Mouse (Mus musculus) megakaryocyte progenitor cell, adult 5-6 weeks (primary cell): ENCODE data around the gene Tm7sf2. TPM values are rescaled to one million over a fixed set of nuclear protein-coding genes. Genes with fewer than 3 reads are reported as not detected.

Source experiments
- total RNA-seq, 2 experiments: library from RNA; stranded (forward) in 1 of 2; stranded (reverse) in 1 of 2; fragments of 157-497, 149-512 nt in 1 of 2; fragments of 200-1000 nt in 1 of 2; gene quantifications; 2 replicates each; pipeline versions ENCODE4 v1.2.3 to v1.2.4; 2015 to 2017

Gene Tm7sf2
- total RNA-seq, 2 experiments from 2014 or later, result 1.6 to 10.6 TPM

Other genes with a start within 250 kb of the Tm7sf2 start
- gene Frmd8, start 193.1 kb downstream of the Tm7sf2 start, total RNA-seq (2015), result 15.7 and 16.3 TPM in 2 replicates
- gene Frmd8, start 193.1 kb downstream of the Tm7sf2 start, total RNA-seq (2017), result 16.2 and 17.7 TPM in 2 replicates
- gene Slc25a45, start 190.6 kb downstream of the Tm7sf2 start, total RNA-seq (2015), result 28.7 and 30.5 TPM in 2 replicates
- 30.2 and 39.5 TPM in 2 replicates for gene Slc25a45, start 190.6 kb downstream of the Tm7sf2 start, total RNA-seq (2017)
- 0.32 and 0.81 TPM in 2 replicates for gene Tigd3, start 174.2 kb downstream of the Tm7sf2 start, total RNA-seq (2015)
- gene Tigd3, start 174.2 kb downstream of the Tm7sf2 start, total RNA-seq (2017), result 1.5 and 2.8 TPM in 2 replicates
- 47.6 and 50.3 TPM in 2 replicates for gene Dpf2, start 155.4 kb downstream of the Tm7sf2 start, total RNA-seq (2015)
- gene Dpf2, start 155.4 kb downstream of the Tm7sf2 start, total RNA-seq (2017), result 65.1 and 83.0 TPM in 2 replicates
- not detected in 2 replicates for gene Cdc42ep2, start 143.6 kb downstream of the Tm7sf2 start, total RNA-seq (2015)
- 0.07 TPM in 1 of 2 replicates, not detected in the other for gene Cdc42ep2, start 143.6 kb downstream of the Tm7sf2 start, total RNA-seq (2017)
- 60.9 and 76.7 TPM in 2 replicates for gene Pola2, start 104.2 kb downstream of the Tm7sf2 start, total RNA-seq (2015)
- gene Pola2, start 104.2 kb downstream of the Tm7sf2 start, total RNA-seq (2017), result 57.4 and 61.3 TPM in 2 replicates
- not detected in 2 replicates for gene Slc22a20, start 82.2 kb downstream of the Tm7sf2 start, total RNA-seq (2015)
- 0.44 TPM in 1 of 2 replicates, not detected in the other for gene Slc22a20, start 82.2 kb downstream of the Tm7sf2 start, total RNA-seq (2017)
- 18.6 and 20.0 TPM in 2 replicates for gene Capn1, start 52.5 kb downstream of the Tm7sf2 start, total RNA-seq (2015)
- gene Capn1, start 52.5 kb downstream of the Tm7sf2 start, total RNA-seq (2017), result 36.8 and 38.4 TPM in 2 replicates
- gene Syvn1, start 21.8 kb downstream of the Tm7sf2 start, total RNA-seq (2015), result 23.1 and 25.2 TPM in 2 replicates
- gene Syvn1, start 21.8 kb downstream of the Tm7sf2 start, total RNA-seq (2017), result 10.1 and 11.2 TPM in 2 replicates
- gene Mrpl49, start 10.6 kb downstream of the Tm7sf2 start, total RNA-seq (2015), result 44.4 and 53.5 TPM in 2 replicates
- 31.9 and 38.4 TPM in 2 replicates for gene Mrpl49, start 10.6 kb downstream of the Tm7sf2 start, total RNA-seq (2017)
- 1,814 and 1,841 TPM in 2 replicates for gene Fau, start 10.5 kb downstream of the Tm7sf2 start, total RNA-seq (2015)
- gene Fau, start 10.5 kb downstream of the Tm7sf2 start, total RNA-seq (2017), result 1,690 and 2,042 TPM in 2 replicates
- gene Znhit2, start 7.2 kb downstream of the Tm7sf2 start, total RNA-seq (2015), result 12.7 and 14.2 TPM in 2 replicates
- 12.5 and 14.5 TPM in 2 replicates for gene Znhit2, start 7.2 kb downstream of the Tm7sf2 start, total RNA-seq (2017)
- gene Vps51, start 8.9 kb upstream of the Tm7sf2 start, total RNA-seq (2015), result 30.4 and 33.2 TPM in 2 replicates
- 42.8 and 54.7 TPM in 2 replicates for gene Vps51, start 8.9 kb upstream of the Tm7sf2 start, total RNA-seq (2017)
- gene Tmem262, start 11.7 kb upstream of the Tm7sf2 start, total RNA-seq (2015), result not detected in 2 replicates
- not detected in 2 replicates for gene Tmem262, start 11.7 kb upstream of the Tm7sf2 start, total RNA-seq (2017)
- not detected in 2 replicates for gene Gm28374, start 13.9 kb upstream of the Tm7sf2 start, total RNA-seq (2015)
- not detected in 2 replicates for gene Gm28374, start 13.9 kb upstream of the Tm7sf2 start, total RNA-seq (2017)
- gene Zfpl1, start 16.6 kb upstream of the Tm7sf2 start, total RNA-seq (2015), result 12.0 and 14.9 TPM in 2 replicates
- 23.7 and 32.8 TPM in 2 replicates for gene Zfpl1, start 16.6 kb upstream of the Tm7sf2 start, total RNA-seq (2017)
- 44.8 and 55.4 TPM in 2 replicates for gene Cdca5, start 16.6 kb upstream of the Tm7sf2 start, total RNA-seq (2015)
- 35.5 and 42.8 TPM in 2 replicates for gene Cdca5, start 16.6 kb upstream of the Tm7sf2 start, total RNA-seq (2017)
- 0.30 and 0.73 TPM in 2 replicates for gene AC131692.1, start 26.0 kb upstream of the Tm7sf2 start, total RNA-seq (2015)
- gene AC131692.1, start 26.0 kb upstream of the Tm7sf2 start, total RNA-seq (2017), result 4.6 TPM in 1 of 2 replicates, not detected in the other
- gene Naaladl1, start 37.4 kb upstream of the Tm7sf2 start, total RNA-seq (2015), result 0.07 and 0.17 TPM in 2 replicates
- gene Naaladl1, start 37.4 kb upstream of the Tm7sf2 start, total RNA-seq (2017), result 0.21 TPM in 1 of 2 replicates, not detected in the other
- 12.0 and 16.9 TPM in 2 replicates for gene Sac3d1, start 50.3 kb upstream of the Tm7sf2 start, total RNA-seq (2015)
- gene Sac3d1, start 50.3 kb upstream of the Tm7sf2 start, total RNA-seq (2017), result 5.5 and 6.3 TPM in 2 replicates
- gene Snx15, start 59.9 kb upstream of the Tm7sf2 start, total RNA-seq (2015), result 18.2 and 19.5 TPM in 2 replicates
- 13.8 and 14.2 TPM in 2 replicates for gene Snx15, start 59.9 kb upstream of the Tm7sf2 start, total RNA-seq (2017)
- gene Batf2, start 72.6 kb upstream of the Tm7sf2 start, total RNA-seq (2015), result 0.34 and 0.42 TPM in 2 replicates
- gene Batf2, start 72.6 kb upstream of the Tm7sf2 start, total RNA-seq (2017), result 0.44 and 0.71 TPM in 2 replicates
- gene Arl2, start 73.2 kb upstream of the Tm7sf2 start, total RNA-seq (2015), result 29.2 and 37.4 TPM in 2 replicates
- 33.6 and 37.0 TPM in 2 replicates for gene Arl2, start 73.2 kb upstream of the Tm7sf2 start, total RNA-seq (2017)
- gene Majin, start 116.0 kb upstream of the Tm7sf2 start, total RNA-seq (2015), result not detected in 2 replicates
- not detected in 2 replicates for gene Majin, start 116.0 kb upstream of the Tm7sf2 start, total RNA-seq (2017)
- not detected in 2 replicates for gene Gpha2, start 158.0 kb upstream of the Tm7sf2 start, total RNA-seq (2015)
- not detected in 2 replicates for gene Gpha2, start 158.0 kb upstream of the Tm7sf2 start, total RNA-seq (2017)
- gene Ppp2r5b, start 167.5 kb upstream of the Tm7sf2 start, total RNA-seq (2015), result 2.8 TPM in 2 replicates
- gene Ppp2r5b, start 167.5 kb upstream of the Tm7sf2 start, total RNA-seq (2017), result 2.3 and 3.1 TPM in 2 replicates
- 9.2 and 9.4 TPM in 2 replicates for gene Atg2a, start 173.3 kb upstream of the Tm7sf2 start, total RNA-seq (2015)
- 6.4 and 8.1 TPM in 2 replicates for gene Atg2a, start 173.3 kb upstream of the Tm7sf2 start, total RNA-seq (2017)
- 11.8 and 14.4 TPM in 2 replicates for gene Ehd1, start 208.4 kb upstream of the Tm7sf2 start, total RNA-seq (2015)
- gene Ehd1, start 208.4 kb upstream of the Tm7sf2 start, total RNA-seq (2017), result 39.4 and 40.9 TPM in 2 replicates
- 1.3 and 2.0 TPM in 2 replicates for gene Cdc42bpg, start 238.1 kb upstream of the Tm7sf2 start, total RNA-seq (2015)
- gene Cdc42bpg, start 238.1 kb upstream of the Tm7sf2 start, total RNA-seq (2017), result 3.2 and 3.5 TPM in 2 replicates